Mouse (Mus musculus) c-Kit-positive CD71-positive TER-119-negative erythroid progenitor cells, embryonic 14.5 days (primary cell): ENCODE data around the gene Castor1.

Source experiments
- DNase-seq: peaks from one replicate; pipeline ENCODE4 v3.0.0-alpha.2; 2013; ENCODE audit warnings: low read depth

Gene Castor1

DNA sequence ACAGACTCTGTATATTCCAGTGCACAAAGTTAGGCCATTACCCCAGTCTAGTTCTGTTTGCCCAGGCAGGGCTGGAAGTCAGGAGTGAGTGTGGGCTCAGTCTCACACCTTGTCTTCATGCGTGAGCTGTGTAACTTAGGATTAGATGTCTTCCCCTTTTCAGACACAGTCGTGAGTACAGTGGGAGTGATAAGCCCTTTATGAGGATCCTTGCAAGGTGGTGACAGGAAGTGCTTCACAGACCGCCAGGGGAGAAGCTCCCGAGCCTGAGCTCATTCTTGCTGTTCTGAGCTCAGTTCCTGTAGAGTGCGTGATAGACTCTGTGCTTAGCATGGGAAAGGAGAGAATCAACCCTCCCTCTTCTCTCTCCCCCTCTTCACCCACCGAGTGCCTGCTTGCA, 11.5 kb upstream of the Castor1 start:
- no peak for DNase-seq

DNA sequence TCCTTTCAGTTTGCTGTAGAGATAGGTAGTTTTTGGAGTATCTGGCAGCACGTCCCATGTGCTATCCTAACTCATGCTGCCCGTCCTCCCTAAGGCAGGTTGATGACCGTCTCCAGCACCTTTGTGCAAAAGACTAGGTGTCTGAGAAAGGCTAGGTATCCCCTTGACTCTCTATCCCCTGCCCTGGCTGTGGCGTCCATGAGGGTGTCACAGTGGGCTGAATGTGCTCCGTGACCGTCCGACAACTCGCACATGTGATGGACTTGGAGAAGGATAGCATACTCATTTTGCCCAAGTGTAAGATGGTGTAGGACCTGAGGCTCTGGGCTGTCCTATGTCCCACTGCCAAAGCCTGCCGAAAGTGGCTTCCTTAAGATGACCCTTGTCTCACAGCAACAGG, 10.4 kb upstream of the Castor1 start:
- no peak for DNase-seq

DNA sequence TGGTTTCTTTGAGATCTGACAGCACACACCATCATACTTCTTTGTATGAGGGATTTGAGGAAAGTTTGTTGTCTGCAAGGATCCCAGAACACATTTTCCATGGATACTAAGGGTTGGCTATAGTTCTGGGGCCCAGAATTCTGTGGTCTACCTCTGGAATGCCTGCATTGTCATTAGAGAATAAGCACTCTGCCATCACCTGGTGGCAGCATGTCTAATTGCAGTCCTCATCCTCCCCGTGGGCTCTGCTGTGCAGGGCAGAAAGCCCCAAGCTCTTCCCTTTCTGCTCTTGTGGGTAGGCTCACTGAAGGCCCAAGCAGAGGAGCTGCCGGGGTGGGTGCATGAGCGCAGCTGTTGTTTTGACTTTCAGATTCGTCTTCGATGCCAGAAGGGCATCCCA, 8.5 kb upstream of the Castor1 start:
- DNase-seq, result no peak

DNA sequence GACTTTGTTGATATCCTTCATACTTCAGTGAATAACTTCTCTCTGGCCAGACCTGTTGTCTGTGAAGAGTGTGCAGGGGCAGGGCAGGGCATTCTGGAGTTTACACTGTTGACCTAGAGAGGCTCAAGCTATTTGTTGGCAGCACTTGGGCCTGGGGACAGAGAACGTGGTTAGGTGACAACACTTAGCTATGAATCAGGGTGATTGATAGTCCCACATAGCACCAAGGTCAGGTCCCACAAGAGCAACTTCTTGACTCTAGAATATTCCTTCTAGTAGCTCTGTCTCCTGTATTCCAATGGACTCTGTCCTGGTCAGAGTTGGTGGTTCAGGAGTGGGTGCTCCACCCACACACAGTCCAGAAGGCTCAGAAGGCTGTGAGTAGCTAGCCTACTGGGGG, 7.2 kb upstream of the Castor1 start:
- DNase-seq, result no peak

DNA sequence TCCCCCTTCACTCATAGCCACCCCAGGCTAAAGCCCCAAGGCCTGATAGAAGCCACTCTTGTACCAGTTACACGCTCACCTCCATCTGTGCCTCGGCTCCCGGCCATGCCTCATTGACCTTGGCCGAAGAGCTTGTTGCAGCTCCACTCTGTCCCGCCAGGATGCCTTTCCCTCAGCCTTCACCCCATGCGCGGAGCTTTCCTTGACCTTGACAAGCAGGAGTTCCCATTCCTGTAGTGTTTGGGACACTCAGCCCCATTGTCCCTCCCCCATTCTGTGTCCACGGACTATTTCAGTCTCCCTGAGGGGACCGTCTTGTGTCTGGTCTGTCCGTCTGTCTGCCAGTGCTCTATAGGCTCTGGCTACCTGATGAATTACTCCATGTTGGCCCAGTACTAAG, 4.9 kb upstream of the Castor1 start:
- DNase-seq, result no peak

DNA sequence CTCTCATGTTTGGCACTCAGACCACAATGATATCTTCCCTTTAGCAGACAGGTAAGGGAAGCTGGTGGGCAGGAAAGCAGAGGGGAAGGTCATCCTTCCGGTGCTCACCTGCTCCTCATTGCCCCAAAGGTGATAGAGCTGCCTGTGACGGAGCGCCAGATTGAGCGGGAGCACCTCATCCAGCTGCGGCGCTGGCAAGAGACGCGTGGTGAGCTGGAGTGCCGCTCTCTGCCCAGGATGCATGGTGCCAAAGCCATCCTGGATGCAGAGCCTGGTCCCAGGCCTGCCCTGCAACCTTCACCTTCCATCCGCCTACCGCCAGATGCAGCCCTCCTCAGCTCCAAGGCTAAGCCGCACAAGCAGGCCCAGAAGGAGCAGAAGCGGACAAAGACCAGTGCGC, 3.5 kb upstream of the Castor1 start:
- DNase-seq, result no peak

DNA sequence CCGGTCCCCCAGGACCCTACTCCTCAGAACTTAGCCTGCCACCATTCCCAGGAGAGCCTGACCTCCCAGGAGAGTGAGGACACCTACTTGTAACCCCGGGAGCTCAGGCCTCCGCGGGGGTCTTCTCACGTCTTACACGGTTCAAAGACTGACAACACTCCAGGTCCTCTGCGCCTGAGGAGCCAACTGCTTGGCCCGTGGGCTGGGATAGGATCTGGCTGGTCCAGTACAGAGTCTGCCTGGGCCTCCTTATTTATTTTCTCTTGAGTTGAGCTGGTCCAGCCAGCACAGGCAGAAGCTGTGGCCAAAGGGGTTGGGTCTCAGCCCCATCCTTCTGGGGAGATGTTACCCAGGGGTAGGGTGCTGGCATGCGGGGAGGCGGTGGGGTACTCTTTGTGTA, 3.0 kb upstream of the Castor1 start:
- DNase-seq, result no peak

DNA sequence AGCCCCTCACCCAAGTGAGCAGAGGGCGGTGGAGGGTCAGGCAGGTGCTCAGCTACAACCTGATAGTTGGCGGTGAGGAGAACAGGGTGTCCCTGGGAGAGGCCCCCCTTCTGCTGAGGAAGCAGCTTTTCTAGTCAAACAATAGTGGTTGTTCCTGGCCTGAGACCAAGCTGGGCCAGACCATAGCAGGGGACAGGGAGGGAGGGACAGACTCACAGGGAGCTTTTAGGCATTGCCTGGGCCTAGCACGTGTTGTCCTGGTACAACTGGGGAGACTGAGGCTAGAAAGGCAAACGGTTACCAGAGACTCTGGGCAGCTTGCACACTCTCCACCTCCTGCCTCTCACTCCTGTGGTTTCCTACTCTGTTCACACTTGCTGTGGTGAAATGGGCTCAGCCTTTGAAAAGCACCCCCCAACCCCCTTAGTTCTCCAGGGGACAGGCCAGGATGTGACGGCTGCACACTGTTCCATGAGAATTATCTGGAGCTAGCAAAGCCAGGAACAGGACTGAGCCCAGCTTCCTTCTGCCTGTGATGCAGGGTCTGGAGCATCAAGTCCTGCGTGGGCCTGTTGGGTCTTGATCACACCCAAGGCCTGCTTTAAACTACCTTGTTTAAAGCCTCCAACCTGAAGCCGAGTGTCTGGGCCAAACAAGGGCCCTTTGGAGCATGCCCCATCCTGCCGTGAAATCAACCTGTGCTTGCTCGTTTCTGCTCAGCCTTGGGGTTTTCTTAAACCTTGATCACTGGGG, 1.6 kb upstream of the Castor1 start:
- no peak for DNase-seq

DNA sequence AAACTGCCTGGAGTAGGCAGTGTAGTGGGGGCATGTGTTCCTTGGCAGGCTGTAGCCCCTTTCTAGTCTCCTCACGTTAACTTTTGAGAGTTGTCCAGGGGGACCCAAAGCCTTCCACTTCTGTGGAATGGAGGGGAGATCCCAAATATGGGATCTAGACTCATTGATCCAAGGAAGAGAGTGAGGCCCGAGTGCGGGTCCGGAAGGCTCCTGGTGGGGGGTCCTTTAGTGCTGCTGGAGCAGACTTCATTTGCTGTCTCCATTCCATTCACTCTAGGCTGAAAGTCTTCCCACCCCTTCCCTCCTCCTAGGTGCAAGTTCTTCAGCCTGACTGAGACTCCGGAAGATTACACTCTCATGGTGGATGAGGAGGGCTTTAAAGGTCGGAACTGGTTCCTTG, 612 bp downstream of the Castor1 start:
- DNase-seq, result no peak

DNA sequence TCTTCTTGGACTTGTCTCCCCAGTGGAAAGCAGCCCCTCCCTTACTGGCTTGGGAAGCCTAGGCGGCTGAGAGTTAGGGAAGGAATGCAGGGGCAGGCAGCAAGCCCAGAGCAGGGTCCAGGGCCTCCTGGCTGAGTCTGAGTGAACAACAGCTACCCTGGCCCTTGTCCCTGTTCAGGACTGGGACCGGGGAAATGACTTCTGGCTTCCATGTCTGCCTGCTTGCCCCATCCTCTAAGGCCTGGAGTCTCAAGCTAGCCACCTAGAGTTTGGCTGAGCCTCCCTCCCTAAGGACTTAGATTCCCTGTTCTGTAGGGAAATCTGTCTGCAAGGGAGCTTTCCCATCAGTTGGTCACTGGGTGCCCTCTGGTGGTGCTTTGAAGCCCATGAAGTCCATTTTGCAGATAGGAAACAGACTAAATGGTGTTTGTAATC, 1.3 kb downstream of the Castor1 start:
- DNase-seq, result no peak

DNA sequence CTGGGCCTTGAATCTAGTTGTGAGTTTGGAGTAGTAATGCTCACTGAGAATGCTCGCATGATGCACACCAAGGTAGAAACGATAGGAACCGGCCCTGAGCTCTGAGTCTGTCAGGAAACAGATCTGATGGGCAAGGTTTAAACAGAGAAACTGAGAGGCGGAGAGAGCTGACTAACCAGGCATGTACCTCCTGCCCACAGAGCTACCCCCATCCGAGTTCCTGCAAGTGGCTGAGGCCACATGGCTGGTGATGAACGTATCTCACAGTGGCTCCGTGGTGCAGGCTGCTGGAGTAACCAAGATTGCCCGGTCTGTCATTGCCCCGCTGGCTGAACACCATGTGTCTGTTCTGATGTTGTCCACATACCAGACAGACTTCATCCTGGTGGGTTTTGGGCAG, 1.9 kb downstream of the Castor1 start:
- no peak for DNase-seq

DNA sequence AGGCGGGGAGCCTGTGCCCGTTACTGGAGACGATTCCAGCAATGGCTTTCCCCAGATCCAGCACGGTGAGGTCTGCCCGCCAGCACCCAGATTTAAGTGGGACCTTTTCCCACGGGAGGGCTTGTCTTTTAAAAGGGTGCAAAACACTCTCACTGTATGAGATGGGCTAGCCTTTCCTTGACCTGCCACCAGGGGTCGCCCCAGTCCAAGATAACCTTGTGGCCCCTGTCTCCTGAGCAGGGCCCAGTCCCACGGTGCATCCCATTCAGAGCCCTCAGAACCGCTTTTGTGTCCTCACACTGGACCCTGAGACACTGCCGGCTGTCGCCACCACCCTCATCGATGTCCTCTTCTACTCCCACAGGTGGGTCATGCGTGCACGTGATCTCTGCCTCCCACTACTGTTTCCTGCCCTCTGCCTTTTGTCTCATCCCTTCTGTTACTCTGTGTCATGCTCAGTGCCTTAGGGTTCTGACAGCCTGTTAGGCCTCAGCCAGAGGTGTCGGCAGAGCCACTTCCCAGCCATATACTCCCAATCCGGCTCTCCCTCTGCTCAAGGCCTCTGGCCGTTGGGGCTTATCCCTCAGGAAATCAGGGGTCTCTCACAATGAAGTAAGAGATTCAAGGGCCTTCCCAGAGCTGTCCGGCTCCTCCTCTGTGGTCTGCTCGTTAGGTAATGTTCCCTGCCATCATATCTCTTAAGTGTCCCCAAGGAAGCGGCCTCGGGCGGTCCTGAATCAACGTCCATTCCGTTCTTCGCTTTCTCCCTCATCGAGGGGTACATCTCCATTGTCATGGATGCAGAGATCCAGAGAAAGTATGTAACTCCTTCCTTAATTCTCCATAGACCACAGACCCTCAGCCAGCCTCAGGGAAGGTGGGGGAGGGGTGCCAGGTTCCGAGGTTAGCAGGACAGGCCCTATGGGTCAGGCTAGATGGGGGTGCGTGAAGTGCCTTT, 2.7 kb downstream of the Castor1 start:
- DNase-seq, result no peak

DNA sequence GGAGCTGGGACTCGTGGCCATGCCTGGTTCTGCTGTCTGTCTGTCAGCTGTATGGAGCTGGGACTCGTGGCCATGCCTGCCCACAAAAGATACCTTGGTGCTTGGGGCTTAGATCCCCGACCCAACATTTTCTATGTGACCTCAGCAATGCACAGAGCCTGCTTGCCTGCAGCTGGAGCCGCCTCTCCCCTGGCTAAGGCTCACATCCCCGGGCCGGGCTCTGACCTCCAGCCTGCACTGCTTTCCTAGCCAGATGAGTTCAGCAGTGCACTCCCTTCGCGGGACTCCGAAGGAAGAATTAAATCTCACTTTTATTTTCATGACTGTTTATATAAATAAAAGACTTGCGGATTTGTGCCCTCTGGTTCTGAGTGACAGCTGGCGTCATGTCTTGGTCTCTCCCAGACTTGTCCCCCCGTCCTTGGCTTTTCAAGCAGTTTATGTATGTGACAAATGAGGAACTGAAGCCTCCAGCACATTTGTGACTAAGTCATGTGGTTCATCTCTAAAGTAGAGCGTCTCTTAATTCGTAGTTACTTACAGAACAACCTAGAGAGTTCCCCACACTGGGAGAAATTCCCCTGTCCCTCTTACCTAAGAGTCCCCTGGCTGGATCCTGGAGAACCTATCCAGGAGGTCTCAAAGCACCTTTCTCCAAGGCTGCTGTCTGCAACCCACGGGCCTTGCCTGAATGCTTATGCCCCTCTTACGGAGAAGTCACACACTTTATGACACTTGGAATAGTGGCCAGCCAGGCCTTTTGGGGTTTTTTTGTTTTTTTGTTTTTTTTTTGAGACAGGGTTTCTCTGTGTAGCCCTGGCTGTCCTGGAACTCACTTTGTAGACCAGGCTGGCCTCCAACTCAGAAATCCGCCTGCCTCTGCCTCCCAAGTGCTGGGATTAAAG, 4.3 kb downstream of the Castor1 start:
- DNase-seq, result no peak

DNA sequence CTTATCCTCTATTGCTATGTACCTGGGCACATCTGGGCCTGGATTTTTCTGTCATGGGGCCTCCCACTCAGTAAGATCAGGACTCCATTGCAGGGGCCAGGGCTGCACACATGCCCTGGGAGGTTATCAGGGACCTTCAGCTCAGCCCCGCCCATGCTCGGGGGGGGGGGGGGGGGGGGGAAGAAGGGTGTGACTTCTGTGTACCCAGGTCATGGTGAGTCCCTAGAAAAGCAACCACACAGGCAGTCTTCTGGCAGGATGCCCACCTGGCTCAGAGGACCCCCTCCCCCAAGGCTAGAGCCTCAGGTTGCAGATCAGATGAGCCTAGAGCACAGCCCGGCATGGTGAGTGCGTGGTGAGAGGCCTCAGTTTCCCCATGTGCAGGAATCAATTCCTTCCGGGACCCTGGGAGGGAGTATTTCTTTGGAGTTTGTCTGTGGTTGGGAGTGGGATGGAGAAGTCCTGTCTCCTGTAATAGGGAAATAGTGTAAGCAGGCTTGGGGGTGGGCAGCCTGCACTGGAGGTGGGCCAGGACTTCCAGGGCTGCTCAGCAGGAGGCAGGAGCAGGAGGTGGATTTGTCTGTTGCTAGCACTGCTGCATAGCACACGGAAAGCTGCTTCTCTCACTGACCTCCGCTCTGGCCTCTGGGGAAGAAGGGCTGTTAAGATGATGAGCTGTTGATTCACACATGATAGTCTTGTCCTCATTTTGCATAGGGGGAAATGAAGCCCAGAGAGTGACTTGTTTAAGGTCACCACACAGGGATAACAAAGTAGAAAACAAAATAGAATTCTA, 5.6 kb downstream of the Castor1 start:
- DNase-seq, result peak; percentile 91

DNA sequence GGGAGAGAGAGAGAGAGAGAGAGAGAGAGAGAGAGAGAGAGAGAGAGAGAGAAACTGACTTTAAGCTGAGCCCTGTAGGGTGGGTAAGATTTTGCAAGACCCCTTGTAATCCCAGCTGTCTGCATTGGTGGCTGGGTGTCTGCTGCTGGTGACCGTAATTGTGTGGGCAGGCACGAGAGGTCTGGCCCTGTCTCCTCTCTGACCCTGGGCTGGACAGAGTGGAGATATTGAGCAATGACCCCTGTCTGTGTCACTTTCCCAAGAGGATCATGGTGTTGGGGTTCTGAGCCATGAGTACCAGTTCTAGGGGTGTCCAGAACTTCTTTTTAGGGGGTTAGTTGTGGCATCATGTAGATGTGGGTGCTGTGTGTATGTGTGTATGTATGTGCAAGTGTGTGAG, 6.2 kb downstream of the Castor1 start:
- no peak for DNase-seq

DNA sequence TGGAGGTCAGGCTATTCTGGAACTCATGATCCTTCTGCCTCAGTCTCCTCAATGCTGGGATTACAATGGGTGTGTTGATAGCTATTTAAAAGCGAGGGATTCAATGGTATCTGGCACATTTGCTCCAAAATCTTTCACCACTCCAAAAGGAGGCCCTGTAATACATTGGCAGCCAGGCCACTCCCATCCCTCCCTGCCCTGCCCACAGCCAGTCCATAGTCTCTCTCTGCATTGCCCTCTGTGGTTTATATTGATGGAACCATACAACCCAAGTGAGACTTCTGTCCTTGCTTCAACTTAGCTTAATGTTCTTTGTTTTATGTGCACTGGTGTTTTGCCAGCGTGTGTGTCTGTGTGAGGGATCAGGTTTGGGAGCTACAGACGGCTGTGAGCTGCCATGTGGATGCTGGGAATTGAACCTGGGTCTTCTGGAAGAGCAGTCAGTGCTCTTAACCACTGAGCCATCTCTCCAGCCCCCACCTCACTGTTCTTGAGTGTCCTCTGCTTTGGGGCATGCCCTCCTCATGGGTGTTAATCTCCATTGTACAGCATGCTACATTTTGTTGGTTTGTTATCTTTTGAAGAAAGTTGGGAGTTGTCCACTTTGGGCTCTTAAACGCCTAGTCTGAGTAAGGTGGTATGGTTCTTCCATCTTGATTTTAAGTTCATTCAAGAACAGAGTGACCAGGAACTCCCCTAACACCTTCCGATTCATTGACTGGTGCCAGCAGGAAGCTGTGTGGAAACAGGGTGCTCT, 8.7 kb downstream of the Castor1 start:
- no peak for DNase-seq

DNA sequence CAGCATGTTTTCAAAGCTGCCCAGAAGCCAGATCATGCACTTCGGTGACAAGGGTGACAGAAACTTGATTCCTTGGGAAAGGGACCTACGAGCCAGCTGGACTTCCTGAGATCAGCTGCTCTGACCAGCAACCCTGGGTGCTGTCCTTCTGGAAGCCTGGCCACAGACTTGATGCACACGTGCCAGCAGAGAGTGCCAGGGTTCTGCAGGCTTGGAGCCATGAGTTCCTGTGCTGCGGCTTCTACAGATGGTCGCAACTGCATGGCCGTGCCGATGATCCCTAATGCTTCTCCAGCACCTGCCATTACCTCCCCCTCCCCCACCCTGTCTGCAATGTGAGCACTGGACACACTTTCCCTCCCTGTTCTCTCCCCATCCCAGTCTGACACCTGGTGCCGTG, 10.4 kb downstream of the Castor1 start:
- no peak for DNase-seq

DNA sequence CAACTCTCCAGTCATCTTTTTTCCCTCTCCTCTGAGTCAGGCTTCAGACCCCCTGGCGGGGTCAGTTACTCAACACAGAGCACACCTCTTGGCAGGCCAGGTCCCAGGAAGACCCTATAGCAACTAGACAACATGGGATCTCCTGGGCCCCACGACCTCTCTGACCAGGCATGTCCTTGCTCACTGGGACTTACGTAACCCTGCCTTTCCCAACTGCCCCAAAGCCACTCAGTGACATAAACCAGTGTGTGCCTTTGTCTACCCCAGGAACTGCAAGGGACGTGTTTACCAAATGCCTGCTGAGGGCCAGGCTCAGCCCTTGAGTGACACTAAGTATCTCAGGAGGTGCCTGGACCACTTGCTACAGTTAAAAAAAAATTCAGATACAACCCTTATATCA, 11.8 kb downstream of the Castor1 start:
- no peak for DNase-seq

DNA sequence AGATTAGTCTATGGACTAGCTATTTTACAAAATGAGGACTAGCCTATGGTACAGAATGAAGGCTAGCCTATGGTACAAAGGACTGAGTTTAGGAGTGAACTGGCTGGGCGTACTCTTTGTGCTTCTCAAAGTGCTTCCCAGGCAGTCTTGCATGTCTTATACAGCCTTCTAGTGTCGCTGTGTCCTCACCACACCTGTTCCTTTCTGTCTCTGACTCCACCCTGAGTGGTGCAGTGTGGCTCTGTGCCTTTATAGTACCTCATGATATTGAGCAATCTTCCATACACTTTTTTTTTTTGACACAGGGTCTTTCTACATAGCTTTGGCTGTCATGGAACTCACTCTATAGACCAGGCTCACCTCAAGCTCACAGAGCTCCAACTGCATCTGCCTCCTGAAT, 13.4 kb downstream of the Castor1 start:
- no peak for DNase-seq

DNA sequence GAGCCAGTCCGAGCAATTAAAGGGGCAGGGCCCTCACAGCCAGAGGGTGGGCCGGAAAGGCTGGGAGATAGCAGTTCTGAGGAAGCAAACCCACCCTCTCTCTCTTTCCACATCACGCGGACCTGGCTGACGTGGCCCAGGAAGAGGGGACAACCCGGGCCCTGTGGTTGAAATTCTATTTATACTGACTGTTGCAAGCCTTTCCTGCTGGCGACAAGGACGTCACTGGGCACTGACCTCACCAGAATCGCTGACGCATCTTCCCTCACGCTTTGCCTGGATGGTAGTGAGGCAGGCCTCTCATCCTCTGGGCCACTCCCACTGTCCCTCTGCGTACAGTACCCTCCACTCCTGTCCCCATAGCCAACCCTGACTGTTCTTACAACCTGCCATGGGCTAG, 14.6 kb downstream of the Castor1 start:
- no peak for DNase-seq
